Mouse (Mus musculus): ENCODE measurements around the gene Pop4. TPM values are rescaled to one million over a fixed set of nuclear protein-coding genes. Genes with fewer than 3 reads are reported as not detected.

The Pop4 gene
- total and polyA plus RNA-seq, 2 experiments from 2014 or later, result 60.2 to 72.0 TPM

GRCm38 (mm10) chr7:38218631-38219367 is 52.4 kb downstream of the Pop4 start:
- no peak overlapping the region for H3K9ac ChIP-seq (replicated peaks; ENCODE audit: low read length, poor library complexity, severe bottlenecking)
- ATAC-seq (ENCODE audit: low FRiP score), result no peak
- no peaks in the 10 kb centered on the region for H3K4me1 ChIP-seq (ENCODE audit: insufficient read depth, low read length)
- no peak overlapping the region for H3K4me3 ChIP-seq (ENCODE audit: low read depth, low read length)
- TF ChIP-seq CTCF (IDR thresholded peaks at IDR 0.05), result no peak
- no peaks in the 10 kb centered on the region for H3K27me3 ChIP-seq (ENCODE audit: insufficient read depth, low read length)
- WGBS, result 78% methylated on average over 8 of the region's 8 CpGs
- no peaks in the 10 kb centered on the region for H3K9me3 ChIP-seq (ENCODE audit: low read length)
- H3K27ac ChIP-seq (ENCODE audit: low read depth, low read length), result no peak overlapping the region
- no peak overlapping the region for H3K4me2 ChIP-seq (ENCODE audit: low read depth, low read length, poor library complexity, severe bottlenecking)
- peak; percentile 19 for DNase-seq (ENCODE audit: low spot score)
- H3K36me3 ChIP-seq (ENCODE audit: insufficient read depth, low read length), result no peaks in the 10 kb centered on the region

GRCm38 (mm10) chr7:38217417-38218171 is 53.6 kb downstream of the Pop4 start:
- TF ChIP-seq CTCF (IDR thresholded peaks at IDR 0.05), result no peak
- Histone ChIP-seq H3K9ac (replicated peaks; ENCODE audit: low read length, poor library complexity, severe bottlenecking) (no peak overlapping the region), H3K9me3 (ENCODE audit: low read length) (no peaks in the 10 kb centered on the region), H3K27ac (ENCODE audit: low read depth, low read length) (no peak overlapping the region), H3K36me3 (ENCODE audit: insufficient read depth, low read length) (no peaks in the 10 kb centered on the region), H3K4me2 (ENCODE audit: low read depth, low read length, poor library complexity, severe bottlenecking) (no peak overlapping the region), H3K4me3 (ENCODE audit: low read depth, low read length) (no peak overlapping the region), H3K27me3 (ENCODE audit: insufficient read depth, low read length) (no peaks in the 10 kb centered on the region), H3K4me1 (ENCODE audit: insufficient read depth, low read length) (no peaks in the 10 kb centered on the region)
- DNase-seq (ENCODE audit: low spot score) (peak; percentile 68), ATAC-seq (ENCODE audit: low FRiP score) (peak; percentile 42; the same call in 1 of the 2 replicates)
- WGBS, result 69% methylated on average over 5 of the region's 5 CpGs

GRCm38 (mm10) chr7:38215697-38216096 is 55.5 kb downstream of the Pop4 start:
- no peak overlapping the region for H3K4me3 ChIP-seq (ENCODE audit: low read depth, low read length)
- no peak for DNase-seq (ENCODE audit: low spot score)
- H3K9me3 ChIP-seq (ENCODE audit: low read length), result no peaks in the 10 kb centered on the region
- no peak overlapping the region for H3K9ac ChIP-seq (replicated peaks; ENCODE audit: low read length, poor library complexity, severe bottlenecking)
- WGBS, result 90% methylated on average over 6 of the region's 6 CpGs
- H3K27me3 ChIP-seq (ENCODE audit: insufficient read depth, low read length), result no peaks in the 10 kb centered on the region
- no peak overlapping the region for H3K4me2 ChIP-seq (ENCODE audit: low read depth, low read length, poor library complexity, severe bottlenecking)
- H3K27ac ChIP-seq (ENCODE audit: low read depth, low read length), result no peak overlapping the region
- ATAC-seq (ENCODE audit: low FRiP score), result no peak
- no peak for TF ChIP-seq CTCF (IDR thresholded peaks at IDR 0.05)
- no peaks in the 10 kb centered on the region for H3K36me3 ChIP-seq (ENCODE audit: insufficient read depth, low read length)
- no peaks in the 10 kb centered on the region for H3K4me1 ChIP-seq (ENCODE audit: insufficient read depth, low read length)

- ATAC-seq (ENCODE audit: low FRiP score), result no peak
- Histone ChIP-seq H3K27ac (ENCODE audit: low read depth, low read length) (no peak overlapping the region), H3K4me3 (ENCODE audit: low read depth, low read length) (no peak overlapping the region), H3K4me2 (ENCODE audit: low read depth, low read length, poor library complexity, severe bottlenecking) (no peak overlapping the region), H3K27me3 (ENCODE audit: insufficient read depth, low read length) (no peaks in the 10 kb centered on the region), H3K4me1 (ENCODE audit: insufficient read depth, low read length) (no peaks in the 10 kb centered on the region), H3K36me3 (ENCODE audit: insufficient read depth, low read length) (no peaks in the 10 kb centered on the region), H3K9ac (replicated peaks; ENCODE audit: low read length, poor library complexity, severe bottlenecking) (no peak overlapping the region), H3K9me3 (ENCODE audit: low read length) (no peaks in the 10 kb centered on the region)
- DNase-seq (ENCODE audit: low spot score), result no peak
- WGBS, result 77% methylated on average over 7 of the region's 7 CpGs
- no peak for TF ChIP-seq CTCF (IDR thresholded peaks at IDR 0.05)
Measured at GRCm38 (mm10) chr7:38215281-38215680, 55.9 kb downstream of the Pop4 start.

GRCm38 (mm10) chr7:38214473-38215214 is 56.6 kb downstream of the Pop4 start:
- no peak for DNase-seq (ENCODE audit: low spot score)
- H3K36me3 ChIP-seq (ENCODE audit: insufficient read depth, low read length), result no peaks in the 10 kb centered on the region
- H3K4me3 ChIP-seq (ENCODE audit: low read depth, low read length), result no peak overlapping the region
- H3K27ac ChIP-seq (ENCODE audit: low read depth, low read length), result no peak overlapping the region
- no peak overlapping the region for H3K4me2 ChIP-seq (ENCODE audit: low read depth, low read length, poor library complexity, severe bottlenecking)
- no peaks in the 10 kb centered on the region for H3K27me3 ChIP-seq (ENCODE audit: insufficient read depth, low read length)
- no peak overlapping the region for H3K9ac ChIP-seq (replicated peaks; ENCODE audit: low read length, poor library complexity, severe bottlenecking)
- H3K4me1 ChIP-seq (ENCODE audit: insufficient read depth, low read length), result no peaks in the 10 kb centered on the region
- 78% methylated on average over 5 of the region's 5 CpGs for WGBS
- TF ChIP-seq CTCF (IDR thresholded peaks at IDR 0.05), result no peak
- H3K9me3 ChIP-seq (ENCODE audit: low read length), result no peaks in the 10 kb centered on the region
- no peak for ATAC-seq (ENCODE audit: low FRiP score)
